Mouse (Mus musculus) embryo, embryonic 11.5 days (tissue): ENCODE data around the gene Ahnak.
A peak's percentile ranks its signal among the peaks of the same experiment; 100 is the strongest.

Source experiments
- DNase-seq: peaks from one replicate; pipeline ENCODE4 v3.0.0-alpha.2; 2012; ENCODE audit warnings: low read depth, low spot score

Gene Ahnak

DNA sequence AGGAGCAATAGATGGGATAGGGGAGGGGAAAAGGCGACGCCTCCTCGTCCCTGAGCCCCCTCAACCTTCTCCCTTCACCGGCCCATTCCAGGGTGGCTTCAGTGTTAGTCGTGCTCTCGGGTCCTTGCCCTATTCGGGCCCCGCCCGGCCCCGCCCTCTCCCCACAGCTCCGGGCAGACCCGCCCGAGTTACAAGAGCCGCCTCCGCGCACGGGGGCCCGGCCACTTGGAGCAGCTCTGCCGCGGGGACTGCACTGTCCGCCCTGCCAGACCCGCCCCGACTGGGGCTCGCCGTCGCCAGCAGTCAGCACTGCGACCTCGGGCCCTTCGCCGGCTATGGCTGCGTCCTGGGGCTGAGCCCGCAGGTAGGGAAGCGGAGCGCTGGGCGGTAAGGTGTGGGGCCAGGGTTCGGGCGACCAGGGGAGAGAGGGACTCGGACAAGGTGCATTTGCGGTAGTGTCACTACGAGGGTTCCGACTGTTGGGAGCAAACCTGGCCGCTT is at the start of gene Ahnak:
Gene Ahnak, plus strand, starts transcription at position 219 of the 501 bp plus-strand sequence.
- no peak for DNase-seq

DNA sequence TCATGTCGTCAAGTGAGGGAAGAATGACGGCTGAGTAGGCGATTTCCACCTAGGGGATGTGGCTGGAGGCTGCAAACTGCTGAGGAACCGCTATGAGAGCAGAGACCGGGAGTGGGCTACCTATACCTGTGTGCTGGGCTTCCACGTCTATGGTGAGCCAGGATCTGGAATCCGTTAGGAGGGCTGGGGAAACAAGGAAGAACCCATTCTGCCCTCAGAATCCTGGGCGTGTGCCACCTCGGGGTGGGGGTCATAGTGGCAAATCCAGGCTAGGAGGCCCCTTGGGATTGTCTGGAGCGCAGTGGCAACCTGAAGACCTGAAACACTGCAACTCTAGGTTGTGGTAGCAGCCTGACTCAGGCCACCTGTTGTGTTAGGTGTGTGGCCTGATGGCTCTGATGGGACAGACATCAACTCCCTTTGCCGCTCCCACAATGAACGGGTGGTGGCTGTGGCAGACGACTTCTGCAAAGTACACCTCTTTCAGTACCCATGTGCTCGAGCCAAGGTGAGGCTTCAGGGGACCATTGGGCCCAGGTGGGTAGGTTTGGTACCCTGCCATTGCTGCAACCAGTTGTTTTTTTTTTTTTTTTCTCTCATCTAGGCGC is 48.5 kb upstream of the Ahnak start:
- no peak for DNase-seq

DNA sequence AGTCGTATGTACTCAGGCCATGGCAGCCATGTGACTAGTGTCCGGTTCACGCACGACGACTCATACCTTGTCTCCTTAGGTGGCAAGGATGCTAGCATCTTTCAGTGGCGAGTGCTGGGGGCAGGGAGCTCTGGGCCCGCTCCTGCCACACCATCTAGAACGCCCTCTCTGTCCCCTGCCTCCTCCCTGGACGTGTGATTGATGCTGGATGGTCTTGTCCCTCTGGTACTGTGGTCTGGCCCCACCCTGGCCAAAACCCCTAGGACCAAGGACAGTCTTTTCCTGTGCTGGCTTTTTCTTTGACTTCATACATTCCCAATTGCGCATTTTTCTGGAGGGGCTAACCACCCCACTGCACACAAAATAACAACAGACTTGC is 48.0 kb upstream of the Ahnak start:
- no peak for DNase-seq

DNA sequence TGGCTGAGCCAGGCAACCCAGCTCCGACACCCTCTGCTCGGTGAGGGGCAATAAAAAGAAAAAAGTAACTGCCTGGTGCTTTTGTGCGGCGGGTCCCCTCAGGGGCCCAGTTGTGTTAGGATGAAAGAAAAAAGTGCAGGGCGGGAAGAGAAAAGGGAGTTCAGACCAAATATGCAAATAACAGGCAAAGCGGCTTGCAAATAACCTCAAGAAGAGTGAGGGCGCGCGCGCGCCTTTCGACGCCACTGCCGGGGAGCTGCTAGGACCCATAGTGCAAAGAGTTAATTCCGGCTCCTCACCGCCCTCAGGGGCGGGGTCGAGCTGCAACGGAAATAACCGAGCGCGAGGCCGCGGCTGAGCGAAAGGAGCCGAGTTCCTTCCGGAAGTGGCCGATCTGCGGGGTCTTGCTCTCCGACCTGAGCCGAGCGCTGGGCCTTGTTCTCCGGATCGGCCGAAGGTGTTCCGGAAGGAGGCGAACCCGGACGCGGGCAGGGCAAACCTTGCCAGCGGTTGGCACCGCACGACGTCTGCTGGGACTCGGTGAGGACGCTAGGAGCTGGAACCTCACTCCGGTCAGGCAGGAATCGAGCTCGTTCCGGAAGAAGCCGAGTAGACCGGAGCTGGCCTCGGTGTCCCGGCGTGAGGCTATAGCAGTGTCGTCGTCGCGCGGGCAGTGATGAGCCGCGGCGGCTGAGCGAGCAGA is 47.4 kb upstream of the Ahnak start, which contains the start of gene Mta2:
Gene Mta2, plus strand, starts transcription at position 361 of the 703 bp plus-strand sequence.
- peak; percentile 95 for DNase-seq

DNA sequence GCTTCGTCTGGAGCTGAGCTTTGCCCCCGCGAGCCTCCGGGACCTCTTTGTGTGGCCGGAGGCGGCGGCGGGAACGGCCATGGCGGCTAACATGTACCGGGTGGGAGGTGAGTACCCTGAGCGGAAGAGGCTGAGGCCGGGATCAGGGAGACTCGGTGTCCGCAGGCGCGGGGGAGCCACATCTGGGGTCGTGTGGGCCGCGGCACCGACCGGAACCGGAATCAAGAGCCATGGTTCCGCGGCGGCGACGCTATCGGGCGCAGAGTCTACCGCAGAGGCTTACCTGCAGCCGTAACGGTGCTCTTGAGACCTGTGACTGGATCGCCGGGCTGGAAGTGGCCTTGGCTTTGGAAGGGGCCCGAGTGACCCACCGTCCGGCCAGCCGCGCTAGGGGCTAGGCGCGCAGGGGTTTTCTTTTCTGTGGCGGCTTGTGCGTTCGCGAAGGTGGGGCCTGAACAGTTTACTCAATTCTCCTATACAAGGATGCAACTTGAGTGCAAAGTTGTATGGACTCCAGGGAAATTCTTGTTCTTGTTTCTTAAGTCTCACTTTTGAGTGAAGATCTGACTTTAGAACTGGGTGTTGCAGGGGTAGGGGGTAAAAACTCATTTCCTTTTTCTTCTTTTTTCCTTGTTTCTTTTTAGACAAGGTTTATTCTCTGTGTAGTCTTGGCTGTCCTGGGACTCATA is 46.7 kb upstream of the Ahnak start:
- no peak for DNase-seq

DNA sequence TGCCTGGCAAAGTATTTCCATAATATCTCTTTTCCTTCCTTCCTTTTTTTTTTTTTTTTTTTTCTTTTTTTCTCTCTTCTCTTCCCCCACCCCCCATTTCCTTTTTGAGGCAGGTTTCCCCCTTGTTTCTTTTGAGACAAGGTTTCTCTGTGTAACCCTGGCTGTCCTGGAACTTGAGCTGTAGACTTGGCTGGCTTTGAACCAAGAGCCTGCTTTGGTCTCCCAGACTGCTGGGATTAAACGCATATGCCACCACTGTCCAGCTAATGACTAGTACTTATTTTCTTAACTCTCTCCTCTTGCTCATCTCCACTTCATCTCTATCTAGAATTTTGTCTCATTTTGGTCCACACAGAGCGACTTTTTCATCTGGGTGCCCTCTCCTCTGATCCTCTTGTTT is 46.0 kb upstream of the Ahnak start:
- no peak for DNase-seq

DNA sequence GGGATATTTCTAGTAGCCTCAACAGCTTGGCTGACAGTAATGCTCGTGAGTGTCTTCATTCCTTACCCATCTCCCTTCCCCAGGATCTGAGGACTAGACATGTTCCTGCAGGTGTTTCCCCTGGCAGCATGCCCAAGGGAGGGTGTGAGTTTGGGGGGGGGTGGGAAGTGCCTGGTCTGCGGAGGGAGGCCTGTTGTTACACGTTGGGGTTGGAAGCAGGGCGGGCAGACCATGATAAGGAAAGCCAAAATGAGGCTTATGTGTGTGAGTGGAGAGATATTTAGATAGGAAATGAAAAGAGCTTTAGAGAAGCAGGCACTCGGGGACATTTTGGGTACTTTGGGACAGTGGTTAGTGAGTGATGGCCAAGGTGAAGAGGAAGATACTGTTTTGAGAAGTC is 45.0 kb upstream of the Ahnak start:
- no peak for DNase-seq

DNA sequence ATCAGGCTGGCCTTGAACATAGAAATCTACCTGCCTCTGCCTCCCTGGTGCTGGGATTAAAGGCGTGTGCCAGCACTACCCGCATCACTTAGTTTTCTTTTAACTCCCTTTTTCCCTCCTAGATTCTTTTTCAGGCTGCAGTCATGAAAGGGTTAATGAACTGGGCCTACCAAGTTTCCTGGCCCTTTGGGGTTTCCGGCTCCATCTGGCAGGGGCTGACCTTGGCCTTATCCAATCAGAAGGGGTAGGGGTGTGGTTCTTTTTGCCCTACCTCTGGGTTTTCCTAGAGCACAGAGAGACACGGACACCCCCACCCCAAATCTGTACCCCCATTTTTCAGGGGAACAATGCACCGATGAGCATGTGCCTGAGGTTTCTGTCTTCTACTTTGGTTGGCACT is 44.3 kb upstream of the Ahnak start:
- no peak for DNase-seq

DNA sequence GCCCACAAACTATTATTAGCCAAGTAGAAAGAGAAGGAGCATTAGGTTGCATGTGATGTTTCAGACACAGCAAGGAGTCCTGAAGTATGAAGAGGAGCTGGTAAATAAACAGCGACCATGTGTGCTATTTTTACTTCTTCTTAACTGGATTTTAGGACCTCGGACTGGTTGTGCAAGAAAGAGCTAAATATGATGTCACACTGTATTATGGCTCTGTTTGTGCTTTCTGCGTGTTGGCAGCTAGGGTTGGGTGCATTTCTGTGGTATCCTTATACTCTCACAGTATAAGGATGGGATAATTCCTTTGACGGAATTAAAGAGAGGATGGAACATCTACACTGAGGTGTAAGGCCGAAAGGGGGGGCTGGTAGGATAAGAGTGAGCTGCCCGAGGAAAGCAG is 43.8 kb upstream of the Ahnak start:
- DNase-seq, result no peak

DNA sequence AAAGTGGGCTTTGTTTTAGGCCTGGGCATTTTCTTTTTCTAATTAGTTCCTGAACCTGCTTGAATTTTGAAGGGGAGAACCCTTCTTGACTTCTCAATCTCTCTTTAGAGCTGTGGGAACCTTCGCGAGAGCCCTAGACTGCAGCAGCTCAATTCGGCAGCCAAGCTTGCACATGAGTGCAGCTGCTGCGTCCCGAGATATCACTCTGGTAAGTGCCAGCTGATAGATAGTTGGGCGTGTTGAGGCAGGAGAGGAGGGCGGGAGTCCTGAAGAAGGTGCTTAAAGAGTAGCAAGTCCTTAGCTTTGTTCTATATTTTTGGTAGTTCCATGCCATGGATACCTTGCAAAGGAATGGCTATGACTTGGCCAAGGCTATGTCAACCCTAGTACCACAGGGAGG is 42.2 kb upstream of the Ahnak start:
- DNase-seq, result no peak

DNA sequence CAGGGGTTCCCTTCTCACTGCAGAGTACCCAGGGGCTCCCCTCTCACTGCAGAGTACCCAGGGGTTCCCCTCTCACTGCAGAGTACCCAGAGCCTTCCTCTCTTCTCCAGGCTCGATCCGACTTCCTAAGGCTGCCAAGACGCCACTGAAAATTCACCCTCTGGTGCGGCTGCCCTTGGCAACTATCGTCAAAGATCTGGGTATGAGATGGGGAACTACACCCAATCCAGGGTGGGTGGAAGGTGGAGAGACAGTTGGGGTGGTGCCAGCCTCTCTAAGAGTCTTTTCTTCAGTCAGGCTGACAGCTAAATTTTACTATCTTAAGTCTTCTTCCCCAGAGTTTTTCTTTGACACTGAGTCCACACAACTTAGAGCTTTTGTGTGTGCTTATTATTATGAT is 38.9 kb upstream of the Ahnak start:
- DNase-seq, result no peak

DNA sequence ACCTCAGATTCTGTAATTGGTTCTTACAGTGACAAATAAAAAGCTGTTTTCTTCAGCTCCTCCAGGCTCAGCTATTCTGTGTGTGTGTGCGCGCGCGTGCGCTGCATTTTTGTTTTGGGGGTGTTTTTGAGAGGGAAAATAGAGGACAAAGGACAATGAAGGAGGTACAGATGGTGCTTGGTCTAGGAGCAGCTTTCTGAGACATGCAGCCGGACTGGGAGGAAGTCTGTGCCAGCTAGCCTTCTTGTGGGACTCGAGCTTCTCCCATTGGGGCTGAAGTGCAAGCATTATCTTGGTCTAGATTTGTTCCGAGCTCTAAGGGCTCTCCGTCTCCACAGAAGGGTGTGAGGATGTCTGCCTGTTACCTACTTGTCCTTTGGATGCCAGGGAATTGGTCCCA is 36.8 kb upstream of the Ahnak start:
- no peak for DNase-seq

DNA sequence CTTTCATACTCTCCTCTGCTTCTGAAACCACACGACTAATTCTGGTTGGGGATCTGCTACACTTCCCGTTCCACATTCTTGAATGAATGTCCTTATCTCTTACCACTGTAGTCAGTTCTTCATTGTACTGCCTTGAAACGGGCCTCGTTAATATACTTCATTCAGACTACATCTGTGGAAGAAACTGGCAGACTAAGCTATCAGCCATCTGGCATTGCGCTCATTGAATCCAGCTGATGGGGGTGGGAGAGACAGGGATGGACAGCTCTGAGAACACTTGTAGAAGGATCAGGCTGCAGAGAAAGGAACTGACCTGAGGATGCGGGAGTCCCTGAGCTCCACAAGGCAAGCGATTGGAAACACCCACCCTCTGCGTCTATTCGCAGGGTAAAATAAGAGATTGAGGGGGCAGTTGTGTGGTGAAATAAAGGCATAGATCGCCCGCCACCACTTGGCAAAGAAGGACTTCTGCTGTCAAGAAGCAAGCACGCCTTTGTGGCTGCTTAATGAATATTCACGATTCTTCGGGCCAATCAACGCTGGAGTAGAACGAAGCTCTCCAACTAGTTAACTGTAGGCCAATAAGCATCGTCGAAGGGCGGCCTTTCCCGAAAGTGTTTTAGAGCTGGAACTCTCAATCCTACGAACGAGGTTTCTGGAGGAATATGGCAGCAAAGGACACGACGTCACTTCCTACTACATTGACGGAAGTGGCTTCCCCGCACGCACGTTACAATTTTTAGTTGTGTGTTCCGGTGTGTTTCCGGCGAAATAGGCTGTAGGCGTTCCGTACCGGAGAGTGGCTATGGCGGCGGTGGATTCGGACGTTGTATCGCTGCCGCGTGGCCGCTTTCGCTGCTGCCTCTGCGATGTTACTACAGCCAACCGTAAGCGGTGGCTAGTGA is 35.7 kb upstream of the Ahnak start, which contains the start of gene Tut1:
Gene Tut1, plus strand, starts transcription at position 713 of the 905 bp plus-strand sequence.
- DNase-seq, result peak; percentile 87

DNA sequence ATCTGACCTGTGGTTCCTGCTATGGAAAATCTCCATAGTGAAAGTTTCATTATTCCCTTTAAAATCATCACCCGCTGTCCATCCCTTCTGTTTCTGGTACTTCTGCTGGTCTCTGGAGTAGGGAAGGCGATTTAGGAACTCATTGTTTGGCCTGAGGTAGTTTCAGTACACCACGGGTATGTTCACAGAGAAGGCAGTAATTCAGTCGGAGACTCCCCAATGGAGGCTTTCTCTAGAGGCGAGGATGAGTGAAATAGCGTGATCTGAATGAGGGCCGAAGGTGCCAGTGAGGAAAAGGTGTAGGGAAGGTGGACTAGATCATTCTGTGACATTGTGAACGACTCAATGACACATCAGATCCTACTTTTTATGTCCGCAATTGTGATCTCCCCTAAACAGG is 34.9 kb upstream of the Ahnak start:
- no peak for DNase-seq

DNA sequence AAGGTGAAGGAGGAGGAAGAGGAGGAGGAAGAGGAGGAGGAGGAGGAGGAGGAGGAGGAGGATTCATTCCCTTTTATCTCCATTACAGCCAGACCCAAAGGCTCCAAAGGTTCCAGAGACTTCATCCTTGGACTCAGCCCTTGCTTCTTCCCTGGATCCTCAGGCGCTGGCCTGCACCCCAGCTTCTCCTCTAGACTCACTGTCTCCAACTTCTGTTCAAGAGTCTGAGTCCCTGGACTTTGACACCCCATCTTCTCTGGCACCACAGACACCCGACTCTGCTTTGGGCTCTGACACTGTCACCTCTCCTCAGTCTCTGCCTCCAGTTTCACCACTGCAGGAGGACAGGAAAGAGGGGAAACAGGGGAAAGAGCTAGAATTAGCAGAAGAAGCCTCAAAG is 26.8 kb upstream of the Ahnak start:
- DNase-seq, result no peak

DNA sequence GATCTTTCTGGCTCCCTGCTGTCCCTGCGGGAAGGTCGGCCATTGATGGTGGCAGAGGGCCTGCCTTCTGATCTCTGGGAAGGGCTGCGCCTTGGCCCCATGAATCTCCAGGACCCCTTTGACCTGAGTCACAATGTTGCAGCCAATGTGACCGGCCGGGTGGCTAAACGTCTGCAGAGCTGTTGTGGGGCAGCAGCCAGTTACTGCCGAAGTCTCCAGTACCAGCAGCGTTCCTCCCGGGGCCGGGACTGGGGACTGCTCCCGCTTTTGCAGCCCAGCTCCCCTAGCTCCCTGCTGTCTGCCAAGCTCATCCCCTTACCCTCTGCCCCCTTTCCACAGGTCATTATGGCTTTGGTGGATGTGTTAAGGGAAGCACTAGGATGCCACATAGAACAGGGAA is 24.0 kb upstream of the Ahnak start:
- DNase-seq, result no peak

DNA sequence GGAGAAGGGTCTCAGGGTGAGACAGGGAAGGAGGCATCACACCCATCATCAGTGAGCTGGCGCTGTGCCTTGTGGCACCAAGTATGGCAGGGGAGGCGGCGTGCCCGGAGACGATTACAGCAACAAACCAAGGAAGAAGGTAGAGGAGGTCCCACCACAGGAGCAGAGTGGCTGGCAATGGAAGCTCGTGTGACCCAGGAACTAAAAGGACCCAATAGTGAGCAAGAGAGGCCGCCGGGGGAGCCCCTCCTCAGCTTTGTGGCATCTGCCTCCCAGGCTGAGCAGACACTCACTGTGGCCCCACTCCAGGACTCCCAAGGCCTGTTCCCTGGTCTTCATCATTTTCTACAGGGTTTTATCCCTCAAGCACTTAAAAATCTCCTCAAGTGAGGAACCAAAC is 23.3 kb upstream of the Ahnak start:
- no peak for DNase-seq

DNA sequence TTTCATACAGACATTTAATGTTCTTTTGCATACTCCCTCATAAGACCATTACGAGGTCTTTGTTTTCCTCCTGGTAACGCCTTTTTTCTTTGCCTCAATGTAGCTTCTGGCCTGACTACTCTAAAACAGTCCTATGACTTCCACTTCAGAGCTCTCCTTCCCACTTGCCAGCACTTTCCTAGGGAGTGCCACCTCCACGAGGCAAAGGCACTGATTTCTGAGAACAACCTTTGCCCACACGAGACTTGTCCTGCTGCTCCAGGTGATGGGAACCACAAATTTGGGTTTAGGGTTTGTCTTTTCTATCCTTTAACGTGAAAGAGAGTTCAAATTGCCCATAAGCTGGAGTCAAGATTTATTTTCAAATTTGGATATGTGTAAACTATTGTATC is 22.9 kb upstream of the Ahnak start:
- DNase-seq, result no peak

DNA sequence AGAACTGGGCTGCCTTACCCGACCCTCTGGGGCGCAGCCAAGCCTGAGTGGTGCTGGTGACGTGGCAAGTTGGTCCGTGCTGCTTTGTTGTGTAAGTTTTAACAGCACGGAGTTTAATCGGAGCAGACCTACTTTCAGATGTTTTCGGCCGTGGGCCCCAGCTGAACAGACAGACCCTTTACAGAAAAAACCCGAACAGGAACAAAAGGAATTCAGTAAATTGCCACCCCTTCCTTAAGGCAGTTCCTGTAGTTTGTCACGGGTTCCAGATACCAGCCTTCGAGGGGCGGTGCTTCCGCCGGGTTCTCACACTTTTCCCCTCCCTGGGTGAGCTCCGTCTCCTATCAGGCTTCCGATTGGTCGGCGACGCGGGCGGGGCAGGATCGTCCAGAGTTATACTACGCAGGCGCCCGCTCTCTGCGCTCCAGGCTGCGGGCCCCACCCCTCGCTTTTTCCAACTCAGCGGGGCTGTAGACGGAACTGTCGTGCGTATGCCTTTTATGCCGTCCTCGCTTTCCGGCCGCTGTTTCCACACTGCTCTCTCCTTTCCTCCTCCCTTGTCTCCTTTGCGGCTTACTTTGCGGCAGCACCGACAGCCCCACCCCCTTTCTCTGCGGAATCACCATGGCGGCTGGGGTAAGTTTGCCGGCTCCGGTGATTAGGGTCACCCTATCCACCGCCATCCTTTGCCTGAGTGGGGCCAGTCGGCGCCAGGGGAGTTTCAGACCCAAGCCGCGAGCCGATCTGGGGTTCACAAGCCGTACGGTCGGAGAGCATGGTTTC is 22.3 kb upstream of the Ahnak start, which contains the start of gene Eef1g:
Gene Eef1g, plus strand, starts transcription at position 452 of the 783 bp plus-strand sequence.
- DNase-seq, result peak; percentile 98

DNA sequence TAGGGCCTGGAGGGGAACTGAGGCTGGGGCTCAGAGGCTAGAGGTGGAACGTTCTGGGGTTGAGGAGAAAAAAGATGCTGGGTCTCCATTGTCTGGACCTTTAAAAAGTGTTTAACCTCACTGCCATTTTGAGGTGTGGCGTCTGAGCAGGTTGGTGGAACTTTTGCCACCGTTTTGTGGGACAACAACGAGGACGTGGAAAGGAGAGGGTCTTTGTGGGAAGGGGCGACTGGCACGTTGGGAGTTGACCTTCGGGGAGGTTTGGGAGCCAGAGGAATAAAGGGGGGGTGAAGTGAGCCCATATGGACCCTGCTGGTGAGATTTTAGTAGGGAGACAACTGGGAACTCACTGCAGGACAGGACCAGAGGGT is 21.7 kb upstream of the Ahnak start:
- DNase-seq, result no peak

DNA sequence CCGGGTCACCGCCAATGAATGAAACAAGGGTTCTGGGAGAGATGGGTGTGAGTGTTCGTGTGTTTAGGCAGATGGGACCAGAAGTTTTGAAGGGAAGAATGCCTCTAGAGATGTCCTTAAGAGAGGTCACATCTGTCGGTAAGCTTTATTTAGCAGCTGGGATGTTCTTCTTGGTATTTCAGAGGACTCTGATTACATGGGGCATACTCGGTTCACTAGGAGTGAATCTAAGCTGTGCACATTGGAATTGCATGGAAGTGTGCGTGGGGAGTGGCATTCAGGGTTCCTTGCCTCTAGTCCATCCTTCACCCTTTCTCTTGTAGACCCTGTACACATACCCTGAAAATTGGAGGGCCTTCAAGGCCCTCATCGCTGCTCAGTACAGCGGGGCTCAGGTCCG is 21.2 kb upstream of the Ahnak start:
- DNase-seq, result no peak
